Mouse (Mus musculus) embryonic facial prominence, embryonic 10.5 days (tissue): Measurements from ENCODE around the gene Zscan4d. TPM values are rescaled to one million over a fixed set of nuclear protein-coding genes. Genes with fewer than 3 reads are reported as not detected.
"Not testable (repeated sequence)": the region's sequence is repeated elsewhere in the genome, so short reads cannot be mapped to it uniquely, and the experiment has no call there.

Experiments
- DNase-seq: peaks from one replicate; pipeline ENCODE4 v3.0.0-alpha.2; 2017; ENCODE audit warnings: low spot score
- H3K27ac ChIP-seq: fragments of 300-500 bp; sonication (generic); replicated peaks from 2 replicates; pipeline ENCODE4 v1.5.1; 2016; ENCODE audit warnings: mild to moderate bottlenecking
- H3K27me3 ChIP-seq: fragments of 300-500 bp; sonication (generic); replicated peaks from 2 replicates; pipeline ENCODE4 v1.6.1; 2016; ENCODE audit warnings: low read depth, mild to moderate bottlenecking; ENCODE audit not compliant: poor library complexity, severe bottlenecking
- H3K36me3 ChIP-seq: fragments of 300-500 bp; sonication (generic); replicated peaks from 2 replicates; pipeline ENCODE4 v1.6.1; 2016; ENCODE audit warnings: mild to moderate bottlenecking, moderate library complexity
- H3K4me1 ChIP-seq: fragments of 300-500 bp; sonication (generic); 2 replicates; pipeline ENCODE4 v1.6.1; 2016
- H3K4me3 ChIP-seq: fragments of 300-500 bp; sonication (generic); 2 replicates; pipeline ENCODE4 v1.5.1; 2016; ENCODE audit warnings: mild to moderate bottlenecking, moderate library complexity
- H3K9me3 ChIP-seq: fragments of 300-500 bp; sonication (generic); 2 replicates; pipeline ENCODE4 v1.6.1; 2016; ENCODE audit warnings: mild to moderate bottlenecking
- WGBS: fragments of 180-500 bp; shearing (Covaris S2); methylation state at CpG from one replicate; pipeline ENCODE4 v1.1.7; 2016; 5-methylcytosine and 5-hydroxymethylcytosine counted together
- polyA plus RNA-seq: library from polyadenylated mRNA; unstranded; fragments of >200 nt; fragmentation: Nextera tagmentation; extraction: Ambion mirVana; gene quantifications from 2 replicates; pipeline ENCODE4 v1.2.1, GENCODE M21; 2016

Gene Zscan4d
- not detected in 2 replicates for polyA plus RNA-seq

GRCm38 (mm10) chr7:11166059-11166458, at the start of gene Zscan4d:
Gene Zscan4d (minus strand): TSS chr7:11166159.
- H3K4me3 ChIP-seq, H3K4me1 ChIP-seq, H3K27ac ChIP-seq, DNase-seq, H3K27me3 ChIP-seq, H3K36me3 ChIP-seq: not testable (repeated sequence)
- peaks cover 17% of the 10 kb centered on the region; the same call in 1 of the 2 replicates for H3K9me3 ChIP-seq
- 90% methylated on average over 4 of the region's 4 CpGs for WGBS

- DNase-seq: not testable (repeated sequence)
- WGBS: 31% methylated on average over 6 of the region's 6 CpGs
- peaks cover 20% of the 10 kb centered on the region; the same call in 1 of the 2 replicates for H3K9me3 ChIP-seq
Observed at GRCm38 (mm10) chr7:11158036-11158435, 7.9 kb downstream of the Zscan4d start.

More at GRCm38 (mm10) chr7:11158036-11158435, 7.9 kb downstream of the Zscan4d start:
- not testable (repeated sequence) for H3K27me3 ChIP-seq, H3K4me1 ChIP-seq, H3K36me3 ChIP-seq, H3K27ac ChIP-seq, H3K4me3 ChIP-seq

Other genes starting within 250 kb of the Zscan4d start
- not detected in 2 replicates for gene Zscan4c, start 160.4 kb downstream of the Zscan4d start, polyA plus RNA-seq
- not detected in 2 replicates for gene Zscan4-ps1, start 96.5 kb downstream of the Zscan4d start, polyA plus RNA-seq
- not detected in 2 replicates for gene Zscan4e, start 144.5 kb upstream of the Zscan4d start, polyA plus RNA-seq
- gene Zscan4f, start 231.8 kb upstream of the Zscan4d start, polyA plus RNA-seq: not detected in 2 replicates